Mouse (Mus musculus): ENCODE data around the gene Sgf29.

DNA sequence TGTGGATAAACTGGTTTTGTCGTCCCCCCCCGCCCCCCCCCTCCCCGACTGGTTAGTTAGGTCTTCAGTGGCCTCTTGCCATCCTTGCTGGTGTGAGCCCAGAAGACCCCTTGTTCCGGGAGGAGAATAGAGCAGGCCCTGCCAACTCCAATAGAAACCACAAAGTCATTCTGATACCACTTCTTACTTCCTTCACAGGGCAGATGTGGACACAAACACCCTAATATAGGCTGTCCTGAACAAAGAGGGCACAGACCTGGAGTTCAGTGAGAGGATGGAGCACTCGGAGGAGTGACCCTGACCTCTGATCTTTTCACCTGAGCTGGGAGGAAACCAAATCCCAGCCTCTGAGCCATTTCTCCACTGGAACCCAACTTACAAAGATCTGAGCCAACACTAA is 47.2 kb upstream of the Sgf29 start:
- TF ChIP-seq POLR2A (IDR thresholded peaks at IDR 0.05; ENCODE audit: low read depth, low read length) (no peak), CTCF (IDR thresholded peaks at IDR 0.05; ENCODE audit: extremely low read depth, insufficient read depth, insufficient read length, insufficient replicate concordance) (no peak)

All from spleen, adult 2 months (tissue).